ENCODE assay signal across 8 mouse cellular contexts in the genomic region with DNA sequence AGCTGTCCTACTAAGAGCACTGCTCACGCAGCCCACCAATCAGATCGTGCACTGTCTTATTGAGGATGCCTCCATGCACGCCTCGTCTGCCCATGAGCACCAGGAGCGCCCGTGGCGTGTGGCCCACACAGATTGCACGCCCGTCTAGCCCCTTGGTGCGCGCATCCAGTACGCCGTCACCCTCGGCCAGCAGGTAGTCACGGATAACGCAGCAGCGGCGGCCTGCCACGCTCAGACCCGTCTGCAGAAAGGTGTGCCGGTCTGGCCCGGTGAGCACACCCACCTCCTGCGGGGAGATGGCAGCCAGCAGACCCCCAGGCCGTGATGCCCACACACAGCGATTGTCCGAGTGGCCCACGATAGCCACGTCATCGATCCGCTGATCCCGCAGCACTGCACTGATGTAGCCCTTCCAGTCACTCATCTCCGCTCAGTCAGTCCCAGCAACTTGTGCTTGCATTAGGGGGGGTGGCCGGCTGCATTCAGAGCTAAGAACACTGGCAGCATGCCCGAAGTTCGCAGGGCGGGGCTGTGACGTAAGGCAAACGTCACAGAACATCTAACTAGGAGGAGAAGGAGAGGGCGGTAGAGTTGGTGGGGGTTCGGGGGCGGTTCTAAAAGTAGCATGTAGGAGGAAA. TPM values are rescaled to one million over a fixed set of nuclear protein-coding genes. Genes with fewer than 3 reads are reported as not detected.
A peak's percentile ranks its signal among the peaks of the same experiment; 100 is the strongest.
DNase-seq lines count a peak whose midpoint lies in the region; ATAC-seq lines count a peak whose summit lies in the region.

Gene Pfn3, minus strand, starts transcription at position 490 of the 638 bp plus-strand sequence.

- peak; percentile 16 for DNase-seq in cerebellum, adult 9-11 months
- no peak for DNase-seq in cerebellum, adult 18-20 months
- DNase-seq in embryonic facial prominence, embryonic 10.5 days (ENCODE audit: low spot score), result peak; percentile 69
- peak; percentile 49 to 51 for DNase-seq in heart, postnatal 10 days
- peak; percentile 62 to 78 for DNase-seq in layer of hippocampus, adult 18-20 months (ENCODE audit: low spot score in 2 of 2)
- peak; percentile 87 for DNase-seq in right cerebral cortex, adult 18-20 months
- no peak for DNase-seq in thymus, adult 18-20 months

- peak within 1 kb of the TSS; percentile 24 for H3K4me2 ChIP-seq in liver, embryonic 16.5 days (ENCODE audit: low read depth, low read length)

- H3K27me3 ChIP-seq in embryonic facial prominence, embryonic 10.5 days (replicated peaks; ENCODE audit: low read depth, poor library complexity, severe bottlenecking), result peaks cover 71% of the 10 kb centered on the region
- peaks cover 32% of the 10 kb centered on the region for H3K27me3 ChIP-seq in liver, embryonic 16.5 days (ENCODE audit: control insufficient read depth, insufficient read depth, low read depth, low read length)

- intact Hi-C loops in heart, postnatal 10 days (cut with DNase I), result no loop called here

- H3K4me3 ChIP-seq in embryonic facial prominence, embryonic 10.5 days, result peak within 1 kb of the TSS; percentile 55
- no peak within 1 kb of the TSS for H3K4me3 ChIP-seq in liver, embryonic 16.5 days (ENCODE audit: low read depth, low read length)

- H3K4me1 ChIP-seq in embryonic facial prominence, embryonic 10.5 days, result peaks cover 16% of the 10 kb centered on the region
- peaks cover 5% of the 10 kb centered on the region for H3K4me1 ChIP-seq in liver, embryonic 16.5 days (ENCODE audit: control insufficient read depth, low read depth, low read length)

- H3K9me3 ChIP-seq in embryonic facial prominence, embryonic 10.5 days, result no peaks in the 10 kb centered on the region
- no peaks in the 10 kb centered on the region for H3K9me3 ChIP-seq in liver, embryonic 16.5 days (replicated peaks; ENCODE audit: control insufficient read depth, low read length)

- WGBS in embryonic facial prominence, embryonic 10.5 days, result 8% methylated on average over 41 of the region's 41 CpGs
- 11% methylated on average over 41 of the region's 41 CpGs for WGBS in liver, embryonic 16.5 days (ENCODE audit: insufficient replicate concordance)

- H3K9ac ChIP-seq in liver, embryonic 16.5 days (ENCODE audit: low read depth, low read length), result no peak within 1 kb of the TSS

- no peaks in the 10 kb centered on the region for H3K36me3 ChIP-seq in embryonic facial prominence, embryonic 10.5 days (replicated peaks)
- H3K36me3 ChIP-seq in liver, embryonic 16.5 days (ENCODE audit: control insufficient read depth, insufficient read depth), result no peaks in the 10 kb centered on the region

- no peak for ATAC-seq in liver, embryonic 16.5 days (ENCODE audit: low read depth)

- peak within 1 kb of the TSS; percentile 19; the same call in 1 of the 2 replicates for H3K27ac ChIP-seq in embryonic facial prominence, embryonic 10.5 days (replicated peaks)
- H3K27ac ChIP-seq in liver, embryonic 16.5 days (ENCODE audit: low read length), result no peak within 1 kb of the TSS

RNA-seq across cellular contexts. Expression of gene Pfn3, which starts in this region (rescaled TPM):
- polyA plus RNA-seq in embryonic facial prominence, embryonic 10.5 days (2016; fragmentation: Nextera tagmentation; extraction: Ambion mirVana), result not detected in 2 replicates
- total RNA-seq in heart, postnatal 10 days (2021), result not detected
- total RNA-seq in layer of hippocampus, adult 18-20 months (2021), result under 1 TPM in 1 of 2 experiments, not detected in 1; 0.68 TPM
- not detected in 2 replicates for polyA plus RNA-seq in liver, embryonic 16.5 days (2015; fragmentation: Nextera tagmentation; extraction: Ambion mirVana)

Comparison
In these comparisons a context has a peak if more than half of its experiments do, and no peak if none do; other contexts are left out.
1. DNase-seq: peak in cerebellum, adult 9-11 months (single experiment) and right cerebral cortex, adult 18-20 months (single experiment); none in cerebellum, adult 18-20 months (0 of 2) and thymus, adult 18-20 months (0 of 2).
2. Peak in DNase-seq, H3K4me3 ChIP-seq and H3K27ac ChIP-seq in embryonic facial prominence, embryonic 10.5 days; RNA of the gene not detected or under 1 TPM.
3. Peak in DNase-seq in heart, postnatal 10 days; RNA of the gene not detected or under 1 TPM.
4. Peak in DNase-seq in layer of hippocampus, adult 18-20 months; RNA of the gene not detected or under 1 TPM.